Mouse (Mus musculus) midbrain, embryonic 15.5 days (tissue): ENCODE results near the gene Itpr1. TPM values are rescaled to one million over a fixed set of nuclear protein-coding genes. Genes with fewer than 3 reads are reported as not detected.
A peak's percentile ranks its signal among the peaks of the same experiment; 100 is the strongest.

Source experiments
- ATAC-seq: fragments of 200-750 bp; cut with Nextera tagmentation; replicated peaks from 2 replicates; pipeline ENCODE4 v1.8.0; 2017; ENCODE audit warnings: moderate TSS enrichment
- H3K27ac ChIP-seq: fragments of 300-500 bp; sonication (generic); 2 replicates; pipeline ENCODE4 v1.5.1; 2015; ENCODE audit warnings: mild to moderate bottlenecking, inconsistent platforms
- H3K27me3 ChIP-seq: fragments of 300-500 bp; sonication (generic); replicated peaks from 2 replicates; pipeline ENCODE4 v1.6.1; 2015; ENCODE audit warnings: inconsistent platforms
- H3K36me3 ChIP-seq: fragments of 300-500 bp; sonication (generic); replicated peaks from 2 replicates; pipeline ENCODE4 v1.6.1; 2015; ENCODE audit warnings: inconsistent platforms
- H3K4me1 ChIP-seq: fragments of 300-500 bp; sonication (generic); 2 replicates; pipeline ENCODE4 v1.6.1; 2015; ENCODE audit warnings: inconsistent platforms
- H3K4me2 ChIP-seq: fragments of 300-500 bp; sonication (generic); 2 replicates; pipeline ENCODE4 v1.6.1; 2015; ENCODE audit warnings: inconsistent platforms, mild to moderate bottlenecking, moderate library complexity
- H3K4me3 ChIP-seq: fragments of 300-500 bp; sonication (generic); 2 replicates; pipeline ENCODE4 v1.5.1; 2015; ENCODE audit warnings: mild to moderate bottlenecking, inconsistent platforms
- H3K9ac ChIP-seq: fragments of 300-500 bp; sonication (generic); 2 replicates; pipeline ENCODE4 v1.6.1; 2015; ENCODE audit warnings: mild to moderate bottlenecking, inconsistent platforms
- H3K9me3 ChIP-seq: fragments of 300-500 bp; sonication (generic); 2 replicates; pipeline ENCODE4 v1.6.1; 2016; ENCODE audit warnings: inconsistent platforms
- WGBS: fragments of 180-500 bp; shearing (Covaris S2); methylation state at CpG from one replicate; pipeline ENCODE4 v1.1.7; 2015; ENCODE audit warnings: mixed read lengths; 5-methylcytosine and 5-hydroxymethylcytosine counted together
- polyA plus RNA-seq: library from polyadenylated mRNA; unstranded; fragments of >200 nt; fragmentation: Nextera tagmentation; extraction: Ambion mirVana; gene quantifications from 2 replicates; pipeline ENCODE4 v1.2.1, GENCODE M21; 2015

The Itpr1 gene
- polyA plus RNA-seq, result 3.9 and 4.7 TPM in 2 replicates

GRCm38 (mm10) chr6:108212881-108213295 is at the start of gene Itpr1:
Itpr1 (plus strand) TSS chr6:108213096.
- Histone ChIP-seq H3K27me3 (peaks cover 7% of the 10 kb centered on the region; the same call in 1 of the 2 replicates), H3K4me3 (peak within 1 kb of the TSS; percentile 84), H3K9ac (peak within 1 kb of the TSS; percentile 60), H3K36me3 (no peaks in the 10 kb centered on the region), H3K4me1 (peaks cover 5% of the 10 kb centered on the region; the same call in 1 of the 2 replicates), H3K4me2 (peak within 1 kb of the TSS; percentile 99), H3K27ac (no peak within 1 kb of the TSS), H3K9me3 (no peaks in the 10 kb centered on the region)
- WGBS, result under 1% methylated on average over 27 of the region's 27 CpGs
- peak; percentile 100 for ATAC-seq

- no peaks in the 10 kb centered on the region for H3K27me3 ChIP-seq
- ATAC-seq, result no peak
- no peak overlapping the region for H3K9ac ChIP-seq
- H3K4me1 ChIP-seq, result no peaks in the 10 kb centered on the region
- H3K4me3 ChIP-seq, result no peak overlapping the region
- H3K4me2 ChIP-seq, result no peak overlapping the region
- H3K9me3 ChIP-seq, result no peaks in the 10 kb centered on the region
- whole genome bisulfite sequencing, result 56% methylated on average over 5 of the region's 5 CpGs
- H3K27ac ChIP-seq, result no peak overlapping the region
- no peaks in the 10 kb centered on the region for H3K36me3 ChIP-seq
Observed at GRCm38 (mm10) chr6:108164935-108165334, 48.0 kb upstream of the Itpr1 start.

- ATAC-seq, result no peak
- H3K9me3 ChIP-seq, result no peaks in the 10 kb centered on the region
- no peaks in the 10 kb centered on the region for H3K4me1 ChIP-seq
- no peak overlapping the region for H3K4me3 ChIP-seq
- no peaks in the 10 kb centered on the region for H3K36me3 ChIP-seq
- no peak overlapping the region for H3K27ac ChIP-seq
- H3K9ac ChIP-seq, result no peak overlapping the region
- 90% methylated on average over 2 of the region's 2 CpGs for WGBS
- no peak overlapping the region for H3K4me2 ChIP-seq
- H3K27me3 ChIP-seq, result no peaks in the 10 kb centered on the region
Observed at GRCm38 (mm10) chr6:108165598-108165997, 47.3 kb upstream of the Itpr1 start.

GRCm38 (mm10) chr6:108167946-108168680 is 44.8 kb upstream of the Itpr1 start:
- H3K36me3 ChIP-seq, result peaks cover 12% of the 10 kb centered on the region
- H3K4me3 ChIP-seq, result no peak overlapping the region
- no peak overlapping the region for H3K9ac ChIP-seq
- no peaks in the 10 kb centered on the region for H3K4me1 ChIP-seq
- WGBS, result 83% methylated on average over 7 of the region's 7 CpGs
- no peak for ATAC-seq
- no peak overlapping the region for H3K4me2 ChIP-seq
- H3K27me3 ChIP-seq, result no peaks in the 10 kb centered on the region
- H3K9me3 ChIP-seq, result no peaks in the 10 kb centered on the region
- no peak overlapping the region for H3K27ac ChIP-seq

- ATAC-seq, result no peak
- WGBS, result 93% methylated on average over 6 of the region's 6 CpGs
- Histone ChIP-seq H3K36me3 (peaks cover 14% of the 10 kb centered on the region), H3K27me3 (no peaks in the 10 kb centered on the region), H3K9ac (no peak overlapping the region), H3K4me1 (no peaks in the 10 kb centered on the region), H3K9me3 (no peaks in the 10 kb centered on the region), H3K27ac (no peak overlapping the region), H3K4me3 (no peak overlapping the region), H3K4me2 (no peak overlapping the region)
Observed at GRCm38 (mm10) chr6:108168723-108169122, 44.2 kb upstream of the Itpr1 start.

GRCm38 (mm10) chr6:108169466-108169865 is 43.4 kb upstream of the Itpr1 start:
- Histone ChIP-seq H3K4me2 (no peak overlapping the region), H3K9me3 (no peaks in the 10 kb centered on the region), H3K4me1 (no peaks in the 10 kb centered on the region), H3K36me3 (peaks cover 15% of the 10 kb centered on the region), H3K4me3 (no peak overlapping the region), H3K27ac (no peak overlapping the region), H3K9ac (no peak overlapping the region), H3K27me3 (no peaks in the 10 kb centered on the region)
- 98% methylated on average over 3 of the region's 3 CpGs for WGBS
- ATAC-seq, result no peak

GRCm38 (mm10) chr6:108172219-108172618 is 40.7 kb upstream of the Itpr1 start:
- Histone ChIP-seq H3K4me1 (no peaks in the 10 kb centered on the region), H3K4me3 (no peak overlapping the region), H3K4me2 (no peak overlapping the region), H3K27ac (no peak overlapping the region), H3K36me3 (peaks cover 20% of the 10 kb centered on the region), H3K9ac (no peak overlapping the region), H3K27me3 (no peaks in the 10 kb centered on the region), H3K9me3 (no peaks in the 10 kb centered on the region)
- WGBS, result 97% methylated on average over 1 of the region's 1 CpGs
- no peak for ATAC-seq

- no peak overlapping the region for H3K4me2 ChIP-seq
- no peaks in the 10 kb centered on the region for H3K27me3 ChIP-seq
- no peaks in the 10 kb centered on the region for H3K9me3 ChIP-seq
- H3K9ac ChIP-seq, result no peak overlapping the region
- peaks cover 20% of the 10 kb centered on the region for H3K36me3 ChIP-seq
- H3K4me3 ChIP-seq, result no peak overlapping the region
- H3K27ac ChIP-seq, result no peak overlapping the region
- 94% methylated on average over 3 of the region's 3 CpGs for WGBS
- no peaks in the 10 kb centered on the region for H3K4me1 ChIP-seq
- no peak for ATAC-seq
Observed at GRCm38 (mm10) chr6:108174181-108174580, 38.7 kb upstream of the Itpr1 start.

GRCm38 (mm10) chr6:108179087-108179486 is 33.8 kb upstream of the Itpr1 start:
- peaks cover 5% of the 10 kb centered on the region; the same call in 1 of the 2 replicates for H3K36me3 ChIP-seq
- H3K4me3 ChIP-seq, result no peak overlapping the region
- no peaks in the 10 kb centered on the region for H3K9me3 ChIP-seq
- no peak overlapping the region for H3K9ac ChIP-seq
- no peaks in the 10 kb centered on the region for H3K27me3 ChIP-seq
- H3K27ac ChIP-seq, result no peak overlapping the region
- no peak overlapping the region for H3K4me2 ChIP-seq
- no peak for ATAC-seq
- WGBS, result 95% methylated on average over 2 of the region's 2 CpGs
- H3K4me1 ChIP-seq, result no peaks in the 10 kb centered on the region

GRCm38 (mm10) chr6:108184847-108185684 is 27.8 kb upstream of the Itpr1 start, which contains the start of gene Sumf1:
Sumf1 (minus strand) TSS chr6:108185582.
- Histone ChIP-seq H3K27ac (0 out of 2 replicates have a peak within 1 kb of the TSS, but pooled peaks have one; percentile 27), H3K9ac (peak within 1 kb of the TSS; percentile 53), H3K9me3 (no peaks in the 10 kb centered on the region), H3K27me3 (peaks cover 6% of the 10 kb centered on the region; the same call in 1 of the 2 replicates), H3K36me3 (no peaks in the 10 kb centered on the region), H3K4me2 (peak within 1 kb of the TSS; percentile 77), H3K4me1 (peaks cover 9% of the 10 kb centered on the region), H3K4me3 (peak within 1 kb of the TSS; percentile 60)
- peak; percentile 97 for ATAC-seq
- WGBS, result 5% methylated on average over 49 of the region's 49 CpGs

GRCm38 (mm10) chr6:108185685-108186009 is 27.2 kb upstream of the Itpr1 start:
- Histone ChIP-seq H3K4me3 (peak overlapping the region; percentile 60), H3K36me3 (no peaks in the 10 kb centered on the region), H3K9me3 (no peaks in the 10 kb centered on the region), H3K27ac (0 out of 2 replicates have a peak overlapping the region, but pooled peaks have one; percentile 27), H3K9ac (no peak overlapping the region), H3K4me2 (peak overlapping the region; percentile 77), H3K4me1 (peaks cover 9% of the 10 kb centered on the region), H3K27me3 (peaks cover 9% of the 10 kb centered on the region; the same call in 1 of the 2 replicates)
- WGBS, result 18% methylated on average over 4 of the region's 4 CpGs
- peak; percentile 70; the same call in 1 of the 2 replicates for ATAC-seq

GRCm38 (mm10) chr6:108190690-108191089 is 22.2 kb upstream of the Itpr1 start:
- Histone ChIP-seq H3K4me2 (no peak overlapping the region), H3K4me3 (no peak overlapping the region), H3K27me3 (peaks cover 9% of the 10 kb centered on the region; the same call in 1 of the 2 replicates), H3K4me1 (no peaks in the 10 kb centered on the region), H3K36me3 (no peaks in the 10 kb centered on the region), H3K9ac (no peak overlapping the region), H3K9me3 (no peaks in the 10 kb centered on the region), H3K27ac (no peak overlapping the region)
- no peak for ATAC-seq
- WGBS, result 94% methylated on average over 1 of the region's 1 CpGs
